Mouse (Mus musculus) erythroblast, embryonic 14.5 days (primary cell): ENCODE results near the gene Lmntd1.

ENCODE experiments used
- GATA1 ChIP-seq: IDR thresholded peaks from 2 replicates; pipeline ENCODE4 v1.6.1; 2012; ENCODE audit warnings: low read length, inconsistent platforms, mixed read lengths
- TAL1 ChIP-seq: IDR thresholded peaks from 3 replicates; pipeline ENCODE4 v1.6.1; 2012; ENCODE audit warnings: low read length, inconsistent platforms, mixed read lengths

GRCm38 (mm10) chr6:145404369-145405051, 209.6 kb downstream of the Lmntd1 start:
- TF ChIP-seq GATA1, result no peak
- no peak for TF ChIP-seq TAL1
